Mouse (Mus musculus): ENCODE measurements around the gene Kctd7. TPM values are rescaled to one million over a fixed set of nuclear protein-coding genes. Genes with fewer than 3 reads are reported as not detected.

The Kctd7 gene
- 17.7 and 18.1 TPM in 2 replicates for polyA plus RNA-seq (2015; fragmentation: Nextera tagmentation; extraction: Ambion mirVana)

- ATAC-seq (ENCODE audit: low FRiP score, low read depth) = peak; percentile 97
- H3K4me1 ChIP-seq (replicated peaks) = peaks cover 23% of the 10 kb centered on the region
- H3K27ac ChIP-seq (replicated peaks) = peak within 1 kb of the TSS; percentile 92
- H3K9me3 ChIP-seq = no peaks in the 10 kb centered on the region
- H3K36me3 ChIP-seq = peaks cover 9% of the 10 kb centered on the region; the same call in 1 of the 2 replicates
- no peaks in the 10 kb centered on the region for H3K27me3 ChIP-seq
- WGBS = under 1% methylated on average over 66 of the region's 66 CpGs
- H3K4me2 ChIP-seq = peak within 1 kb of the TSS; percentile 82
- H3K9ac ChIP-seq = peak within 1 kb of the TSS; percentile 87
- peak within 1 kb of the TSS; percentile 69 for H3K4me3 ChIP-seq
These were observed at the start of gene Kctd7 for GRCm38 (mm10) chr5:130144334-130145312. Gene Kctd7, plus strand, starts transcription at chr5:130144861.

- Histone ChIP-seq H3K9me3 (no peaks in the 10 kb centered on the region), H3K27me3 (no peaks in the 10 kb centered on the region), H3K4me1 (replicated peaks) (no peaks in the 10 kb centered on the region), H3K27ac (replicated peaks) (no peak overlapping the region), H3K9ac (no peak overlapping the region), H3K4me2 (no peak overlapping the region), H3K36me3 (peaks cover 4% of the 10 kb centered on the region), H3K4me3 (no peak overlapping the region)
- WGBS = 51% methylated on average over 12 of the region's 12 CpGs
- ATAC-seq (ENCODE audit: low FRiP score, low read depth) = no peak
These were observed 47.9 kb upstream of the Kctd7 start for GRCm38 (mm10) chr5:130096754-130097153.

DNA sequence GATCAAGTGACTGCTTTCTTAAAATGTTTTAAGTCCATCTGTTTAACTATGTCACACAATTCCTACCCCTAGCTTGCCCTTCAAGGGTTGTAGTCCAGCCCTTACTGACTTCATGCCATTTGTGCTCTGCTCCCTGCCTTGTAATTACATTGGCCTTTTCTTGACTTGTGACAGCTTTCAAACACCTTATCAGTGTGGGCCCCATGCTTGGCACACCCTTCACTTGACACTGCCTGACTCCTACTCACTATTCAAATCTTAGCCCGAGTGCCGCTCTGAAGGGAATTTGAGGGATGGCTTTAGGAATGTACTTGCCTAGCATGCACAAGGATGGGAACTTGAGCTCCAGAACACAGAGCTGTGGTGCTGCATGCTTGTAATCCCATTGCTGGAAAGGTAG lies 46.8 kb upstream of the Kctd7 start:
- Histone ChIP-seq H3K27me3 (no peaks in the 10 kb centered on the region), H3K9ac (no peak overlapping the region), H3K4me2 (no peak overlapping the region), H3K4me1 (replicated peaks) (no peaks in the 10 kb centered on the region), H3K4me3 (no peak overlapping the region), H3K9me3 (no peaks in the 10 kb centered on the region), H3K36me3 (peaks cover 14% of the 10 kb centered on the region), H3K27ac (replicated peaks) (no peak overlapping the region)
- ATAC-seq (ENCODE audit: low FRiP score, low read depth) = no peak
- WGBS = 84% methylated on average over 2 of the region's 2 CpGs

DNA sequence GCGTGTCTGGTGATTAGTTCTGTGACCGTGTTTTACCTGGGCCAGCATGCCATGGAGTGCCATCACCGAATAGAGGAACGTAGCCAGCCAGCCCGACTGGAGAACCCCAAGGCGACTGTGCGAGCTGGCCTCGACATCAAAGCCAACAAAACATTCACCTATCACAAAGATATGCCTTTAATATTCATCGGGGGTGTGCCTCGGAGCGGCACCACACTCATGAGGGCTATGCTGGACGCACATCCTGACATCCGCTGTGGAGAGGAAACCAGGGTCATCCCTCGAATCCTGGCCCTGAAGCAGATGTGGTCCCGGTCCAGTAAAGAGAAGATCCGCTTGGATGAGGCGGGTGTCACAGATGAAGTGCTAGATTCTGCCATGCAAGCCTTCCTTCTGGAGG lies 42.9 kb upstream of the Kctd7 start:
- Histone ChIP-seq H3K4me3 (no peak overlapping the region), H3K27me3 (no peaks in the 10 kb centered on the region), H3K27ac (replicated peaks) (no peak overlapping the region), H3K4me2 (no peak overlapping the region), H3K4me1 (replicated peaks) (no peaks in the 10 kb centered on the region), H3K36me3 (peaks cover 25% of the 10 kb centered on the region), H3K9ac (no peak overlapping the region), H3K9me3 (no peaks in the 10 kb centered on the region)
- no peak for ATAC-seq (ENCODE audit: low FRiP score, low read depth)
- 95% methylated on average over 17 of the region's 17 CpGs for WGBS

GRCm38 (mm10) chr5:130109348-130109747 lies 35.3 kb upstream of the Kctd7 start:
- 96% methylated on average over 3 of the region's 3 CpGs for WGBS
- Histone ChIP-seq H3K4me2 (no peak overlapping the region), H3K36me3 (peaks cover 17% of the 10 kb centered on the region), H3K9me3 (no peaks in the 10 kb centered on the region), H3K27me3 (no peaks in the 10 kb centered on the region), H3K4me3 (no peak overlapping the region), H3K27ac (replicated peaks) (no peak overlapping the region), H3K9ac (no peak overlapping the region), H3K4me1 (replicated peaks) (no peaks in the 10 kb centered on the region)
- no peak for ATAC-seq (ENCODE audit: low FRiP score, low read depth)

- H3K4me3 ChIP-seq = no peak overlapping the region
- peaks cover 25% of the 10 kb centered on the region for H3K36me3 ChIP-seq
- no peaks in the 10 kb centered on the region for H3K4me1 ChIP-seq (replicated peaks)
- no peaks in the 10 kb centered on the region for H3K27me3 ChIP-seq
- no peak for ATAC-seq (ENCODE audit: low FRiP score, low read depth)
- H3K27ac ChIP-seq (replicated peaks) = no peak overlapping the region
- no peak overlapping the region for H3K4me2 ChIP-seq
- 80% methylated on average over 12 of the region's 12 CpGs for WGBS
- no peak overlapping the region for H3K9ac ChIP-seq
- no peaks in the 10 kb centered on the region for H3K9me3 ChIP-seq
These were observed 33.8 kb upstream of the Kctd7 start for GRCm38 (mm10) chr5:130110632-130111464.

DNA sequence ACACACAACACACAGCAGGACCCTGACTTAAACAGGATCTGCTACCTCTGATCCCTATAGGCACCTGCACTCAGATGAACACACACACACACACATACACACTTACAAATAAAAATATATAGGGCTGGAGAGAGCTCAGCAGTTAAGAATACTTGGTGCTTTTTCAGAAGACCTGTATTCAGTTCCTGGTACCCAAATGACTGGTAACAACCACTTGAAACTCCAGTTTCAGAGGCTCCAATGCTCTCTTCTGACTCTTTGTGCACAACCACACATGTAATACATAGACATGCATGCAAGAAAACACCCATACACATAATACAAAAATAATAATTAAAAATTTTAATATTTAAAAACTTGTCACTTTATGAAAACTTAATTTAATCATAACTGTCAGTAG lies 32.0 kb upstream of the Kctd7 start:
- H3K36me3 ChIP-seq = peaks cover 25% of the 10 kb centered on the region
- no peak for ATAC-seq (ENCODE audit: low FRiP score, low read depth)
- no peaks in the 10 kb centered on the region for H3K4me1 ChIP-seq (replicated peaks)
- no peak overlapping the region for H3K4me2 ChIP-seq
- H3K9ac ChIP-seq = no peak overlapping the region
- H3K9me3 ChIP-seq = no peaks in the 10 kb centered on the region
- no peak overlapping the region for H3K4me3 ChIP-seq
- no peaks in the 10 kb centered on the region for H3K27me3 ChIP-seq
- no peak overlapping the region for H3K27ac ChIP-seq (replicated peaks)

DNA sequence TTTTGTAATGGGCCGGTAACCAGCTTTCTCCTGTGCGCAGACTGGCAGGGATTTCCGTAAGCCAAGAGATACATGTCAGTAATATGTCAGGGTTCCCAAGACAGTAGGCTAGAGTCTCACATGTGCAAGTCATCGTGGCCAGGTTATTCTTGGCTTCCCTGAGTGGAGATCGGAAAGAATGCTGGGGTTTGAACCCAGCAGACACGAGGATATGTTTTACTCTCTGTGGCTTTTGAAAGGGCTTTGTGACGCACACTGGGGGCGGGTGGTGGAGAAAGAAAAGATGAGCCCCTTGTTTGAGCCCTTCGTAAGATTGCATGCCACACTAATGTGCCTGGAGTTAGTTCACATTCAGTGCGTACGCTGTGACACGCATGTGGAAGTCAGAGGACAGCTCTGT lies 28.5 kb upstream of the Kctd7 start:
- Histone ChIP-seq H3K9me3 (no peaks in the 10 kb centered on the region), H3K27ac (replicated peaks) (no peak overlapping the region), H3K36me3 (peaks cover 15% of the 10 kb centered on the region), H3K9ac (no peak overlapping the region), H3K27me3 (no peaks in the 10 kb centered on the region), H3K4me2 (no peak overlapping the region), H3K4me3 (no peak overlapping the region), H3K4me1 (replicated peaks) (0 out of 2 replicates have a peak, but pooled peaks cover 8% of the 10 kb centered on the region)
- ATAC-seq (ENCODE audit: low FRiP score, low read depth) = no peak
- WGBS = 93% methylated on average over 12 of the region's 12 CpGs

DNA sequence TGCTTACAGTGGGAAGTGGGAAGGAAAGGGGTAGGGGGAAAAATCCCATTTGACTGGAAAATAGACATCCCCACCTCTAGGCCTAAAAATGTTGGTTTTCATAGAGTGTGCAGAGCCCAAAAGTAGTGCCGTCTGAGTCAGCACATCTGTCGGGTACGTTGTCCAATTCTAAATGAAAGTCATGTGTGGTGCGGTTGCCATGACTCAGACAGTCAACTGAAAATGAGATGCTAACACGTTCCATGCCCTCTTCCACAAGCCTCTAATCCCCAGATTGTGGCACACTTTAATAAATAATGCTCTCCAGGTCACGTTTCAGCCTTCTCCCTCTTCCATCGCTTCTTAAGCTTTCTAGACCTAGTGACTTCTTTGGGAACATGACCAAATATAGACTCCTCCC lies 27.8 kb upstream of the Kctd7 start:
- Histone ChIP-seq H3K27me3 (no peaks in the 10 kb centered on the region), H3K27ac (replicated peaks) (no peak overlapping the region), H3K9me3 (no peaks in the 10 kb centered on the region), H3K4me1 (replicated peaks) (0 out of 2 replicates have a peak, but pooled peaks cover 8% of the 10 kb centered on the region), H3K9ac (no peak overlapping the region), H3K4me2 (no peak overlapping the region), H3K36me3 (peaks cover 15% of the 10 kb centered on the region), H3K4me3 (no peak overlapping the region)
- no peak for ATAC-seq (ENCODE audit: low FRiP score, low read depth)
- 87% methylated on average over 7 of the region's 7 CpGs for WGBS

DNA sequence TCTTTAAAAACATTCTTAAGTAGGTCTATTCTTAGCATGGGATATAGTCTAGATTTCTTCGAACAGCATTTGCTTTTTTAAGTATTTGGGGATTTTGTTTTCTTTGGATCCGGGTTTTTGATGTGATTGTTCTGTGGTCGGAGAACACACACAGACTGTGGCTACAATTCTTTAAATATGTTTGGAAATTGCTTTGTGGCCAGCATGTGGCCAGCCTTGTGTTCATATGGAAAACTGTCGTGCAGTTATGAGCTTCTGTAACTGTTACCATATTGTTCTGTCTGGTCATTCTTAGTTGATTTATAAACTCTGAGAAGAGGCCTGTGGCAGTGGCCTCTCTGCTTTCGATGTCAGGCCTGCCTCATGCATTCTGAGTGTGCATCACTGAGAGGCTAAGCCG lies 26.7 kb upstream of the Kctd7 start:
- no peak overlapping the region for H3K4me3 ChIP-seq
- no peaks in the 10 kb centered on the region for H3K27me3 ChIP-seq
- H3K9ac ChIP-seq = no peak overlapping the region
- no peaks in the 10 kb centered on the region for H3K9me3 ChIP-seq
- WGBS = 79% methylated on average over 6 of the region's 6 CpGs
- ATAC-seq (ENCODE audit: low FRiP score, low read depth) = no peak
- H3K27ac ChIP-seq (replicated peaks) = no peak overlapping the region
- H3K4me1 ChIP-seq (replicated peaks) = 0 out of 2 replicates have a peak, but pooled peaks cover 8% of the 10 kb centered on the region
- peaks cover 15% of the 10 kb centered on the region for H3K36me3 ChIP-seq
- H3K4me2 ChIP-seq = no peak overlapping the region

- no peak overlapping the region for H3K4me3 ChIP-seq
- H3K4me2 ChIP-seq = no peak overlapping the region
- H3K9ac ChIP-seq = no peak overlapping the region
- no peaks in the 10 kb centered on the region for H3K9me3 ChIP-seq
- H3K4me1 ChIP-seq (replicated peaks) = 0 out of 2 replicates have a peak, but pooled peaks cover 8% of the 10 kb centered on the region
- no peak overlapping the region for H3K27ac ChIP-seq (replicated peaks)
- peaks cover 15% of the 10 kb centered on the region for H3K36me3 ChIP-seq
- 84% methylated on average over 3 of the region's 3 CpGs for WGBS
- H3K27me3 ChIP-seq = no peaks in the 10 kb centered on the region
- ATAC-seq (ENCODE audit: low FRiP score, low read depth) = no peak
These were observed 25.4 kb upstream of the Kctd7 start for GRCm38 (mm10) chr5:130119236-130119635.

All from hindbrain, embryonic 15.5 days (tissue).